Mouse (Mus musculus) T-helper 1 cell (primary cell): ENCODE data around the gene Hoxc4.

ENCODE experiments used
- in situ Hi-C: fragments of 300-600 bp; cut with MboI, MseI; formaldehyde crosslinking; loops from one replicate; pipeline ENCODE4 v1.15.1; 2025; ENCODE audit warnings: high pct_unique_total_duplicates

The Hoxc4 gene

DNA sequence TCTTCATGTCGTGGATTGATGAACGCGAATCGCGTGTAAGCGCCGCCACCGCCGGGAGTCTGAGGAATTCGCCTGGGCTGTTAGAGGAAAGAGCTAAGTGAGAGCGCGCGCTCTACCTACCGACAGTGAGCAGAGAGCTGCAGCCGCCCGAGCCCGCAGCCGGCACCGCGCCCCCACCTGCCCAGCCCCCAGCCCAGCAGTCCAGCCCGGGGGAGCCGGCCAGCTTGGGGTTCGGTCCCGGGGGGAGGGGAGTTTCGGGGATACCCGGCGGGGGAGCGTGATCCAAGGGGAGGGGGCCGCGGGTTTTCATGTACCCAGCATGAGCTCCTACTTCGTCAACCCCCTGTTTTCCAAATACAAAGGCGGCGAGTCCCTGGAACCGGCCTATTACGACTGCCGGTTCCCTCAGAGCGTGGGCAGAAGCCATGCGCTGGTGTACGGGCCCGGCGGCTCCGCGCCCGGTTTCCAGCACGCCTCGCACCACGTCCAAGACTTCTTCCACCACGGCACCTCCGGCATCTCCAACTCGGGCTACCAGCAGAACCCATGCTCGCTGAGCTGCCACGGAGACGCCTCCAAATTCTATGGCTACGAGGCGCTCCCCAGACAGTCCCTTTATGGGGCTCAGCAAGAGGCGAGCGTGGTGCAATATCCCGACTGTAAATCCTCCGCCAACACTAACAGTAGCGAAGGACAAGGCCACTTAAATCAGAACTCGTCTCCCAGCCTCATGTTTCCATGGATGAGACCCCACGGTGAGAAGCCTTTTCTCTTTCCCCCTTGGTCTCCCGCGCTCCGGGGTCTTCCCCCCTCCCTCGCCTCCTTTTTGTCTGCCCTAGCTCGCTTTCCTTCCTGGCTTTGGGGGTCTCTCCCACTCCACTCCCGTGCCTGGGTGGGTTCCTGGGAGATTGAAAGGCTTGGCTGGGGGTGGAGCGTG is 28.0 kb upstream of the Hoxc4 start, which contains the start of gene Hoxc8:
Gene Hoxc8 (plus strand): TSS at position 147 of the 937 bp plus-strand sequence.
- in situ Hi-C loops, result no loop called here

DNA sequence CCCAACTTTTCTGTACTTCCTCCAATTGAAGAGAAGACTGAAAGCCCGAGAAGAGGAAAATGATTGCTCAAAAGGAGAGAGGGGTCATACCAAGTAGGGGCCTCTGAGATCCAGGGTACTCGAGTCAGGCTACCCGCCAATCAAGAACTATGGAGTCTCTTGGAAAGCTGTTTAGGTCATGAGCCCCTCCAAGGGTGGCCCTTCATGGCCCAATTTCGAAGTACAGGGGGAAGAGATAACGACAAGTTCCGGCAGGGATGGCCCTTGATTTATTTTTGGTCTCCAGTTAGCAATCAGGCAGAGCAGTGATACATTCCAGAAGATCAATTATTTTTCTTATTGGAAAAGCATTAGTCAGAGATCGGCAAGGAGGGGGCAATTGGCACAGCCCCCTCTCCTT is 27.0 kb upstream of the Hoxc4 start:
- in situ Hi-C loops, result no loop called here

DNA sequence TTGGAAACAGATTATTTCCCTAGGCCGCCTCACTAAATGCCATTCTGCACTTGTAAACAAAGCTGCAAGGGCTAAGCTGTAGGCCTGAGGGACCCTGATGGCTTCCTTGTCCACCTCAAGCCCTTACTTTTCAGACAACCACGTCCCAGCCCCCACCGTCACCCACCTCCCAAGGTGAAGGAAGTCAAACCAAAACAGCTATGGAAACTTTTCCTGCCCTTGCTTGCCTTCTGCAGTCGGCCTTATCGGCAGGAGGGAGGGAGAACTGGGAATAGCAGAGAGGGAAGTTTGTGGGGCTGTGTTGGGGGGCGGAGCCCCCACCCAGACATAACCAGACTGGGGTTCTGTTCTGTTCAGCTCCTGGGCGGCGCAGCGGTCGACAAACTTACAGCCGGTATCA is 26.5 kb upstream of the Hoxc4 start:
- in situ Hi-C loops, result no loop called here

DNA sequence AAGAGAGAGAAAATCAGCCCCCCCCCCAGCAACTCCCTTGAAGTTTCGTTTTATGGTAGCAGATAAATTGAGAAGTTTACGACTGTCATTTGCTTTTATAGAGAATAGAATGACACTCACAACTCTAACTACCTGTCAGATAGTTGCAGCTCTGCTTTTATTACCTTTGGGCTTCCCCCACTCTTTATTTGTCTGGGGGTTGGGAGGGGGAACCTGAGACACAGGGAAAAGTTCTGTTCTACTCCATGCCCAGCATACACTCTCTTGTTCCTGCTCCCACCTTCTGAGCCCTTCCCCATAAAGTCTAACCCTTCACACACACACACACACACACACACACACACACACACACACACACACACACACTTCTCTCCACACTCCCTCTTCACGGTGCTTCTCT is 25.9 kb upstream of the Hoxc4 start:
- in situ Hi-C loops, result no loop called here

DNA sequence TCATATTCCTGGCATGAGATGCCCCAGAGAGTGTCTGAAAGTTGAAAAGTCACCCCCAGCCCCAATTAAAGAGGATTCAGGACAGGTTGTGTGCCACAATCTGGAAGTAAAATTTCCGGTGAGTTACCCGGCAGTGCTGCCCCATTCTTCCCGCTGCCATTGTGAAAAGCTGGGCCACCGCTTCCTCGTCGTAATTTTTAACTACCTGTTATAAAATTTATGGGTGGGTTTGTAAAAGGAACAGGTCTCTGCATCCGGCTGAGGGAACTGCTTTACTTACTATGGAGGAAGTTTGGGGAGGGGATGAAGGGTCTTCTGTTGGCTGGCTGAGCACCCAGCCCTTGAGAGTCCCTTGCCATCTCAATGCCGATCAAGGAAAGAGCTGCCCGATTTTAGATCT is 22.2 kb upstream of the Hoxc4 start:
- in situ Hi-C loops, result no loop called here

DNA sequence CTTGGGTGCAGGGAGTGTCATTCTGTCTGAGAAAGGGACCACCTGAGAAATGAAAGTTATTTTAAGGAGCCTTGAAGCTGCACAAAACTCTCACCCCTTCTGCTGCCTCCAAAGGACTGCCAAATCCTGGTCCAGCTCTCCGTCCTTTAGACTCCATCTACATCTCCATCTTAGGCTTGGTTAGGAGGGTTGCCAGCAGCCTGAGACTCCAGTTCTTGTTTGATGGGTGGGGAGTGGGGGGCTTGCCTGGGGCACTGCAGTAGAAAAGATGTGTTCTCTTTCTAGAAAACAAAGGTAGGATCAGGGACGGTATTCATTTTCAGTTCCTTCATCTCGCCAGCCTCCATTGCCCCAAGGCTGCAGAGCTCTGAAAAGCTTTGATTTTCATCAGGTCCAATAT is 21.3 kb upstream of the Hoxc4 start:
- in situ Hi-C loops, result no loop called here

DNA sequence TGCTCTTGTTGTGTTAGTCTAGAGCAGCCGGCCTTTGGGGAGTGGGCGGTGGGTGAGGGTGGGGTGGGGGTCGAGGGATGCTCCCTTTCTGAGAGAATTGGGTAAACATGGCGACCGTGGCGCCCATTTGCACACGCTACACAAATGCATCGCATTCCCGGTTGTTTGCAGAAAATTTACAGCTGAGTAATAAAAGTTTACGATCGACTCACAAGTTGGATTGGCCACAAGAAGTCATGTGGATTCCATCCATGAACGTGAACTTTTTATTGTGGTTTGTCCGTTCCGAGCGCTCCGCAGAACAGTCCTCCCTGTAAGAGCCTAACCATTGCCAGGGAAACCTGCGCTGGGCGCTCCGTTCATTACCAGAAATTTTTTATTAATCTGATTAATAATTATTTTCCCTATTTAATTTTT is 20.8 kb upstream of the Hoxc4 start, which contains the start of gene Hoxc6:
Gene Hoxc6 (plus strand): TSS at position 319 of the 417 bp plus-strand sequence.
- in situ Hi-C loops, result no loop called here

DNA sequence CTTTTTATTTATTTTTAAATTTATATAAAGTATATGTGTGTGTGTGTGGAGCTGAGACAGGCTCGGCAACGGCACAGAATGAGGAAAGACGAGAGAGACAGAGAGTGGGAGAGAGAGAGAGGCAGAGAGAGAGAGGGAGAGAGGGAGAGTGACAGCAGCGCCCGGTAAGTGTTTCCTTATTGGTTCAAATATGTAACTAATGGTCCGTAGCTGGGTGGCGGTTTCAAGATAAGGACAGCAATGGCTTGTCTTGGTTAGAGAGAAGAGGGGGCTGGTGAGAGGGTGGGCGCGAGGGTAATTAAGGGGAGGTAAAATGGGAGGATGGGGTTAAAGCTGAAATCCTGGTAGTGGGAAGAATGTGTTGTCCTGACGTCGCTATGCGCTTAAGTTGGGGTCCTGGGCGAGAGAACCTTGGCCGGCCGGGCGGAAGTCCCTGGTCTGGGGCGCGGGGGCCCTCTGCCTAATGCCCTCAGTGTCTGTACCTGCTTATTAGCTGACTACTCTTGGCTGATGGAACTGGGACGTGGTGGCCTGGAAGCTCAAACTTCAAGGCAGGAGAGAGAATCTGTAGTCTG is 20.0 kb upstream of the Hoxc4 start:
- in situ Hi-C loops, result no loop called here

DNA sequence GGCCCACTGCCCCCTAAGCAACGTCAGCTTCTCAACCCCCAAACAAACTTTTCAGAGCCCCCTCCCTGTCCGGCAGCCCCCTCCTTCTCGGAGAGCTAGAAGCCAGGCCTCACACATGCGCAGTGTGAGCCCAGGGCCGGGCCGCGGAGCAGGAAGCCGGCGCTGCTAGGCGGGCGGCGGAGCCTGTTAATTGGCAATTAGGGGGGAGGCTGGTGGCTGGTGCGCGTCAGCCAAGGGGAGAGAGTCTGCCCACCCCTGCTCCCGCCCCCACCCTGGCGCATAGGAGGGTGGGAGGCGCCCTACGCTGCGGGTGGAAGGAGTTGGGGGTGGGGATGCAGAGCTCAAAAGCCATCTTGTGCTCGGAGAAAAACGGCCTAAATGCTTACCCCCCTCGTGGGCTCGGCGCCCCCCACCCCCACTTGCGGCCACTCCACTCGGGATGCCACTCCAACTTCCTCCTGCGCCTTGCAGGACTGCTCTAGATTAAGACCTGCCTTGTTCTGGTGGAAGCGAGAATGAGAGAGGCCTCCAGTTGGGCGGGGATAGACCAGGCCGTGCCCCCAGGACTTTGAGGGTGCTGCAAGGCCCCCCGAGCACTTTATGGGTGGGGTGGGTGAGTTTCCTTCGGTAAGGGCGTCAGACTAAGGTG is 19.4 kb upstream of the Hoxc4 start:
- in situ Hi-C loops, result no loop called here

DNA sequence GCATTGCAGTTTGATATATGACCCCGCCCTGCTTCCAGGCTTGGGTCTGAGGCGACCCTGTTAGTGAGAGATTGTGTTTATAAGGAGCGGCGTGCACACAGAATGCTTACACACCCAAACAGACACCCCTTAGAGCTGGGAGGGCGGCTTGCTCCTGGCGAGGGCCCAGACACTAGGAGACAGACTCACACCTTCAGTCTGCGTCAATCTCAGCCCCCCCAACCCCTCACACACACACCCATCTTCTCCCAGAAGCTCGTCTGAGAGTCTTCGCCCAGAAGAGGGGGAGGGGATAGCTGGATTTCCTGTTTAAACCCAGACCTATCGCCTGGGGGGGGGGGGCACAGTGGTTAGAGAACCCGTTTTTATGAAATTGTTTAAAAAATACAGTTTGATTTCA is 18.8 kb upstream of the Hoxc4 start:
- in situ Hi-C loops, result no loop called here

DNA sequence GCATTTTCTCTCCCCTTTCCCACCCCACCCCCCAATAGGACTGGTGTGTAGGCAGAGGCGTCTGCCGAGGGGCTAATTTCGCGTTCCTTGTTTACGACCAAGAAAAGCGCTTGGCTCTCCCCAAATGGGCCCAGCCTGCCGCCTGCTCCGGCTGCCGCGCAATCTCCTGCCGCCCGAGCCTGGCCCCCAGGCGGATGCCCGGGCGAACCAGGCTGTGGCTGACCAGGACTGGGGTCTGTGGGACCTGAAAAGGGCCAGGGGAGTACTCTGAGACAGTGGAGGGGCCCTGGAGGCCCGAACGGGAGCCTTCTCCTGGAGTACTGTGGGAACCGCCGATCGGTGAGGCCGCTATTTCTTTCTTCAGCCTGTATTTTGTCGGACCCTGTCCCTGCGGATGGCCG is 18.2 kb upstream of the Hoxc4 start:
- in situ Hi-C loops, result no loop called here

DNA sequence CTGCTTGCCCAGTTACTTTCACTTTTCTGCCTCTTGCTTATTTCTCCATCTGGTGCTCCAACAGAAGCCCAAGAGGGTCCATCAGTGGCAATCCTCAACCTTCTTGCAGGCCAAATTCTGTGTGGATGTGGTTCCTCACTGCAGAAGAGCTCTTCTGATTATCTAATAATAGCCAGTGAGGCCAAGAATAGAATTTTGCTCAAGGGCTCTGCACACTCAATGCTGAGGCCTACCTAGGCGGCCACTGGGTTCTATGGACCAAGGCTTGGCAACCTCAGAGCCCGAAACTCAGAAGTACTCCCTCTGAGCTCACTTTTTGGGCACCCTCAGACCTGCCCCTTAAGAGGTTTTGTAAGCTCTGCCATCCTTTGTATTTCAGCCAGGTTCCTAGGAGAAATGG is 17.4 kb upstream of the Hoxc4 start:
- in situ Hi-C loops, result no loop called here

DNA sequence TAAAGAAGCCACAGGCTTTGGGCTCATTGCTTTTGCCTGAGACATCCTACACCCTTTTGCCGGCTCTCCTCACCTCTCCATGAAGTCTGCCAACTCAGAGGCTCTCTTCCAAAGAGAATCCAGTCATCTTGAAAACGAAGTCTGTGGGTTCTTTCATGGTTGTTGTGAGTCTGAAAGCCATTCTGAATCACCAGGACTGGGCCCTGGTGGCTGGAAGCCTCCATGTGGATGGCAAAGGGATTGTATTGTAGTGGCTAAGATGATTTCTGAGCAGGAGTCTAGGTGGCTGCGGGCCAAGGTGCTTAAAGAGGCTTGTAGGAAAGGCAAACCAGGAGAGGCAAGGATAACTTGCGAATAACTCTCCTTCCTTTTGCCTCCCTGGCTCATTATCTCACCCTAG is 16.6 kb upstream of the Hoxc4 start:
- in situ Hi-C loops, result no loop called here

DNA sequence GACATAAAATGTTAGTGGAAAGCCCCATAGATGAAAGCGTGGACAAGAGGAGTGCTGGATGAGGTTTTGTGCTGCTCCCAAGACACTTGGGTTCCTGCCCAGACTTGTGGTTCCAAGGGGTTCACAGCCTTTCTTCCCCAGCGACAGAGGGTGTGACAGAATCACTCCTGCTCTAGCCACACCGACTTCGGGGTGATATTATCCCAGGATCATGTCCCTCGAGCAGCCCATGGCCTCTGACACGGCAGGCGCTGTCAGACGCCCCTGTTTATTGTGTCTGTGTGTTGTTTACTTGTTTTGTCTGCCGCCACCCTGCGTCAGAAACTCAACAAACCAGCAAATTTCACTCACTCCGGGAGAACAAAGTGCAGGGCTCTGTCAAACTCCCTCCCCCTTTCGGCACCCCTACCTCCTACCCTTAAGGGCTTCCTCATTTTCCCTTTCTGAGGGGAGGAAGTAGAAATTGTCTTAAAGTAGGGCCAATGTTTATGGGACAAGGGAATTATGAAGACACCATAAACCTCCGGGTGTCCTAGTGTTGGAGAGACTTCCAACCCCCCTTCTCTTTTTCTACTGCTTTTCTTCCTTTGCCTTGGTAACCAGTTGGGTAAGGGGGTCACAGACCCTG is 15.8 kb upstream of the Hoxc4 start:
- in situ Hi-C loops, result no loop called here

DNA sequence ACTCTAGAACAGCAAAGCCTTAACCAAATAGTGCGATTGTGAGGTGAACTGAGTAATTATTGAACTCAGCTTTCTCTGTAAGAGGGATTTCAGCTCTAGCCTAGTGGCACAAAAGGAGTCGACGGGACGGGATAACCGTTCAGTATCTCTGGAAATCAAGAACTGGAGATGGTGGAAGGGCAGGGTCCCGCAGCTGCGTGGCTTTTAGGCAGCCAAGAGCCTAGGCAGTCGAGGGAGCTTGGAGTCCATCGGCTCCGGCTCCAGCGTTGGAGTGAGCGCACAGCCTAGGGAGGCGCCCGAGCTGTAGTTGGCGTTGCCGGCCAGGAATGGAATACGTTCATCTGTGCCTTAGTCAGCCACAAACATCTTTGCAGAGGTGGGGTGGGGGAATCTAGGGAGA is 13.4 kb upstream of the Hoxc4 start:
- in situ Hi-C loops, result no loop called here

DNA sequence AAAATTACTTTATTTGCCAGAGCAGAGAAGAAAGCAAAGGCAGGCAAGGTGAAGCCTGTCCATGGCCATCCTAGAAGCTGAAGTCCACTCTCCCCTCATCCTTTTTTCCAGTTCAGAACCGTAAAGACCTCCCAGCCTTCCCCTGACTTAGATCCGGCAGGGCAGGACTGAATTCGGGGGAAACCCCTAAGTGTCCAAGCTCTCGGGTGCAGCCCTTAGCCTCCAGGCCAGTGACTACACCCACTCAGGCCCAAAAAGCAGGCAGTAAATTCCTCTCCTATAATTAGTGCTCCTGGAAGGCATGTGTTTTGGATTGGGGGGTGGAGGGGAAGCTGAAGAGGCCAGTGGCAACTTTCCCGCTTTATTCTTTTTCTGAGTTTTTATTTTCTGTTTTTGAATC is 12.9 kb upstream of the Hoxc4 start:
- in situ Hi-C loops, result no loop called here

DNA sequence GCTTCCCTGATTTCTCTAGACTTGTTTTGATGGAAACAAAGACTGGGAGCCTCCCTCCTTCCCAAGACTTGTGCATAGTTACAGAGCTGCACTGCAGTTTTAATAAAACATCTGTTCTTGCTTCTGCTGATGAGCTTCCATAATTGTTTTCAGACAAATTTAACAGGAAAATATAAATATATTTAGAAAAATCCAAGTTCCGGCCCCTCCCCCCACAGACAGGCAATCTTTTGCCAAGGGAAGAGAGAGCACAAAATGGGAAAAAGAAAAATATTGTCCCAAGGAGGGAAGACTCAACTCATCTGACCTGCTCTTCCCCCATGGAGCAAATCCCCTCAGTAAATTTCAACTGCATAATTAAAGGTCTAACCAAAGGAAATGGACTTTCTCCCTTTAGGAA is 12.4 kb upstream of the Hoxc4 start:
- in situ Hi-C loops, result no loop called here

DNA sequence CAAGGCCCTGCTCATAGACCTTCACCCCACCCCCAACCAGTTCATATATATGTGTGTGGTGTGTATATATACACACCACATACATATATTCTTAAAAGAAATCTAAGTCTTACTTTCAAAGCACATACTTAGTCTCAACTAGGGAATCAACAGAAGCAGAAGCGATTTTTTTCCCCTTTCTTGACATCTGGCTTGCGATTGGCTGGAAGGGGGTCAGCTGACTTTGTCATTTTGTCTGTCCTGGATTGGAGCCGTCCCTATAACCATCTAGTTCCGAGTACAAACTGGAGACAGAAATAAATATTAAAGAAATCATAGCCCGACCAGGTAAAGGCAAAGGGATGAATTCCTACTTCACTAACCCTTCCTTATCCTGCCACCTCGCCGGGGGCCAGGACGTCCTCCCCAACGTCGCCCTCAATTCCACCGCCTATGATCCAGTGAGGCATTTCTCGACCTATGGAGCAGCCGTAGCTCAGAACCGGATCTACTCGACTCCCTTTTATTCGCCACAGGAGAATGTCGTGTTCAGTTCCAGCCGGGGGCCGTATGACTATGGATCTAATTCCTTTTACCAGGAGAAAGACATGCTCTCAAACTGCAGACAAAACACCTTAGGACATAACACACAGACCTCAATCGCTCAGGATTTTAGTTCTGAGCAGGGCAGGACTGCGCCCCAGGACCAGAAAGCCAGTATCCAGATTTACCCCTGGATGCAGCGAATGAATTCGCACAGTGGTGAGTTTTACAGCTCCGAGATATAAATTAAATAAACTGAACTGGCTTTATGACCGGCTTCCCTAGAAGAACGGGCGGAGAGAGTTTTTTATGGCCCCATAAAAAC is 9.2 kb upstream of the Hoxc4 start:
- in situ Hi-C loops, result no loop called here

DNA sequence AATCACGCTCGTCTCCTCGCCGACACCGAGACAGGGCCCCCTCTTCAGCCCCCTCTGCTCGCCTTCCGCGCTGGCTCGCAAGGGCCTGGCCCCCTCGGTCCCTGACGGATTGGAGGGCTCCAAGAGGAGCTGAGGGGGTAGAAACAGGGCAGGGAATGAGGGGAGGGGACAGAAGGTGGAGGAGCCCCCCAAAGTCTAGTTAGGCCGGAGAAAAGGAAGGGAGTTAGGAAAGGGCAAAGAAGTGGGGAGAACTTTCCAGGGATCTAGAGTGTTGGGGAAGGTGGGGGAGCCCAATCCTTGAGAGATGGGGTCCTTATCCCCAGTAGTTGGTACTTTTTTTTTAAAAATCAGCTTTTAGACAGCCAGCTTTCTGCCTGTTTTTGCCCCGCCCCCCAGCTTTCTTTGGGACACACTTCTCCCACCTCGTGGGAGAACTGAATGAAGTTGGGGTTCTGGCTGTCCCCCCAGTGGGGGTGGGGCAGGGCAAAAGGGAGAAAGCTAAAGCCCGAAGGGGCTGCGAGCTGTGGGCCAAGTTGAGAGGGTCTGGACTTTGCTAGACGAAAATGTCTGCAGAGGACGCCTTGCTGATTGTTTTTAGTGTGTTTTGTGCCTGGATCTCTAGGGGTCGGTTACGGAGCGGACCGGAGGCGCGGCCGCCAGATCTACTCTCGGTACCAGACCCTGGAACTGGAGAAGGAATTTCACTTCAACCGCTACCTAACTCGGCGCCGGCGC is 8.5 kb upstream of the Hoxc4 start:
- in situ Hi-C loops, result no loop called here

DNA sequence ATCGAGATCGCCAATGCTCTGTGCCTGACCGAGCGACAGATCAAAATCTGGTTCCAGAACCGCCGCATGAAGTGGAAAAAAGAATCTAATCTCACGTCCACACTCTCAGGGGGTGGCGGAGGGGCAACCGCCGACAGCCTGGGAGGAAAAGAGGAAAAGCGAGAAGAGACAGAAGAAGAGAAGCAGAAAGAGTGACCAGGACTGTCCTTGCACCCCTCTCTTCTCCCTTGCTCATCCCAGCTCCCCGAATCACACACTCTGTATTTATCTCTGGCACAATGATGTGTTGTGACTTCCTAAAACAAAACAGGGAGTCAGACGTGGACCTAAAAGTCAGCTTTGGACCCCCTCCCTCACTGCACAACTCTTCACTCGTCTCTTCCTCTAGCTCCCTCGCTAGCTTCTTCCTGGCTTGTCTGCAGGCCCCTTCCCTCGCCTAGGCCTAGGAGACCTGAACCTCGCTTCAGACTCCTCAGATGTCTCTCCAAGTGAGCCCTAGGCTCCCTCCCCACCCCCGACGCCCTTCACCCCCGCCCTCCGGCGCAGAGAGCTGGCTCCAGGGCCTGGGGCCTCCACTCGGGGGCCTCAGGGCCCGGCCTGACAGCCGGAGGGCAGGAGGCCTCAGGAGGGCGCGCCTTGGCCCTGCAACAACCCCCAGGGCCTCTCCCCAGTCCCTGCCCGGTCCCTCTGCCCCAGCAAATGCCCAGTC is 7.7 kb upstream of the Hoxc4 start:
- in situ Hi-C loops, result no loop called here
